In the genomic region with DNA sequence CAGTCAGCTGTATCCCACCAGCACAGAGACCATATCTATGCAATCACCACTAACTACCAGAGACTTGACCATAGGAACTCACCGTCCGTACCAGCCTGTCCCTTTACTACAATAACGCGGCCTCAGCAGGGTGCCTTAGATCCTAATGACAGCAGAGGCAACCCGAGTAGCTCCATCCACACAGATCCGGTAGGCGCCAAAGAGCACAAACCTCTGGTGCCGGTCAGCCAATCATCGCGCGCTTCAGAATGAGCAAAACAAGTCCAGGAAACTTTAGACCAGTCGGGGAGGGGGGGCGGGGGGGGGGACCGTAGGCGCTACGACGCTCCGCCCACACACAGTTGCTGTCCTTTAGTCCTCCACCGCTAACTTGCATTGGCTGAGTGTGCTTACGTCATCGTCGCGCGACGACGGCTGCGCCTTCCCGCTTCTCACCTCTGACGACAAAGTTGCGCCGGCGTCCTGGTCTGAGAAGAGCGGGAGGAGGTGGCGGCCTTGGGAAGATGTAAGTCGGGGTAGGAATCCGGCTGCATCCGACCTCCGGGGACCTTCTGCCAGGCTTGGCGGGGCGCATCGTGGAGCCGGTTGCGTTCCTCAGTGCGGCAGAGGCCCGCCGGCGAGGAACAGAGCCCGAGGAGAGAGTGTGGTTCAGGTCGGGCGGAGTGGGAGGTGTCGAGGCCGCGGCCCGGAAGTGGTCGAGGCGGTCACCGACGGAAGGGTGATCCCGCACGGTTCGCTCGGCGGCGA, we compare ENCODE assay signal across 8 mouse cellular contexts. TPM values are rescaled to one million over a fixed set of nuclear protein-coding genes. Genes with fewer than 3 reads are reported as not detected.
DNase-seq lines count a peak whose midpoint lies in the region; ATAC-seq and TF ChIP-seq lines count a peak whose summit lies in the region.

A gene (plus strand): TSS at position 336 of the 747 bp plus-strand sequence.

- peak within 1 kb of the TSS; percentile 94 for H3K27ac ChIP-seq in hindbrain, embryonic 13.5 days

- peak; percentile 95 for DNase-seq in Patski (ENCODE audit: low read depth, low spot score)
- peak; percentile 97 for DNase-seq in cerebellum, postnatal 14 days
- DNase-seq in frontal cortex, postnatal 14 days (ENCODE audit: low spot score in 2 of 2), result peak; percentile 88 to 89
- peak; percentile 82 to 87 for DNase-seq in layer of hippocampus, postnatal 25 days (ENCODE audit: extremely low spot score in 1 of 2, low spot score in 1 of 2)
- DNase-seq in lung, postnatal 25 days (ENCODE audit: low spot score), result peak; percentile 93
- DNase-seq in retina, embryonic 14.5 days (ENCODE audit: low spot score), result peak; percentile 100
- DNase-seq in thymus, postnatal 4 days, result peak; percentile 94

- under 1% methylated on average over 63 of the region's 64 CpGs for WGBS in hindbrain, embryonic 13.5 days

- peak within 1 kb of the TSS; percentile 89 for H3K9ac ChIP-seq in hindbrain, embryonic 13.5 days

- CTCF ChIA-PET in Patski (lab: Charles Lee), result interaction anchor here (1.3 kb wide), 1 partner anchor 9 kb away, joined by 4 read pairs; no protein-coding TSS in a partner anchor

- H3K9me3 ChIP-seq in hindbrain, embryonic 13.5 days, result no peaks in the 10 kb centered on the region

- ATAC-seq in Patski, result peak; percentile 84
- ATAC-seq in hindbrain, embryonic 13.5 days (ENCODE audit: low FRiP score), result peak; percentile 94

- H3K27me3 ChIP-seq in Patski, result no peaks in the 10 kb centered on the region
- no peaks in the 10 kb centered on the region for H3K27me3 ChIP-seq in hindbrain, embryonic 13.5 days

- in situ Hi-C loops in Patski (cut with MboI; ENCODE audit: low pct_unique_long_range_greater_than_20kb), result no loop called here

- peak within 1 kb of the TSS; percentile 98 for H3K4me2 ChIP-seq in hindbrain, embryonic 13.5 days

- peak within 1 kb of the TSS; percentile 71 for H3K4me3 ChIP-seq in hindbrain, embryonic 13.5 days

- H3K4me1 ChIP-seq in hindbrain, embryonic 13.5 days (replicated peaks), result peaks cover 38% of the 10 kb centered on the region

- TF ChIP-seq CTCF in Patski (IDR thresholded peaks at IDR 0.05), result no peak

- POLR2A ChIA-PET in Patski (lab: Charles Lee), result interaction anchor here (0.7 kb wide), 1 partner anchor 1654 kb away, joined by 3 read pairs; no protein-coding TSS in a partner anchor

- peaks cover 49% of the 10 kb centered on the region for H3K36me3 ChIP-seq in hindbrain, embryonic 13.5 days

RNA-seq across cellular contexts. Expression of the gene that starts here (rescaled TPM):
- polyA plus RNA-seq in Patski (2021), result 98.5 TPM
- 328 and 342 TPM in 2 replicates for polyA plus RNA-seq in hindbrain, embryonic 13.5 days (2015; fragmentation: Nextera tagmentation; extraction: Ambion mirVana)
- total RNA-seq in layer of hippocampus, postnatal 25 days (2021), result 100 to 1,000 TPM; 117 to 120 TPM

Comparison
In these comparisons a context has a peak if more than half of its experiments do, and no peak if none do; other contexts are left out.
1. Peak in every context shown above with its lines: DNase-seq, ATAC-seq, H3K4me3 ChIP-seq and H3K27ac ChIP-seq.